Mouse (Mus musculus) cerebellum, adult 11 months (tissue): ENCODE results near the gene Scube3.

Experiments used
- DNase-seq: peaks from one replicate; pipeline ENCODE4 v3.0.0; 2022

Gene Scube3

GRCm38 (mm10) chr17:28135496-28135895 is 6.4 kb upstream of the Scube3 start:
- no peak for DNase-seq

GRCm38 (mm10) chr17:28136266-28136665 is 5.7 kb upstream of the Scube3 start:
- DNase-seq, result no peak

GRCm38 (mm10) chr17:28138013-28138412 is 3.9 kb upstream of the Scube3 start:
- DNase-seq, result no peak

- DNase-seq, result no peak
These were observed 3.3 kb upstream of the Scube3 start for GRCm38 (mm10) chr17:28138685-28139084.

GRCm38 (mm10) chr17:28140431-28141204 is 1.3 kb upstream of the Scube3 start:
- no peak for DNase-seq

GRCm38 (mm10) chr17:28141205-28141650 is 713 bp upstream of the Scube3 start:
- no peak for DNase-seq

- no peak for DNase-seq
These were observed 1.0 kb downstream of the Scube3 start for GRCm38 (mm10) chr17:28142700-28143610.

- no peak for DNase-seq
These were observed 1.8 kb downstream of the Scube3 start for GRCm38 (mm10) chr17:28143751-28144150.

- DNase-seq, result no peak
These were observed 2.3 kb downstream of the Scube3 start for GRCm38 (mm10) chr17:28144241-28144640.

GRCm38 (mm10) chr17:28148288-28148687 is 6.3 kb downstream of the Scube3 start:
- DNase-seq, result peak; percentile 24

GRCm38 (mm10) chr17:28149734-28150133 is 7.8 kb downstream of the Scube3 start:
- DNase-seq, result no peak

GRCm38 (mm10) chr17:28150456-28150855 is 8.5 kb downstream of the Scube3 start:
- no peak for DNase-seq

GRCm38 (mm10) chr17:28153095-28153494 is 11.2 kb downstream of the Scube3 start:
- no peak for DNase-seq

GRCm38 (mm10) chr17:28154970-28155369 is 13.0 kb downstream of the Scube3 start:
- DNase-seq, result no peak

GRCm38 (mm10) chr17:28160361-28160760 is 18.4 kb downstream of the Scube3 start:
- no peak for DNase-seq

- no peak for DNase-seq
These were observed 19.5 kb downstream of the Scube3 start for GRCm38 (mm10) chr17:28161310-28161881.

GRCm38 (mm10) chr17:28163666-28164065 is 21.7 kb downstream of the Scube3 start:
- peak; percentile 73 for DNase-seq

GRCm38 (mm10) chr17:28170460-28171305 is 28.7 kb downstream of the Scube3 start:
- no peak for DNase-seq

- no peak for DNase-seq
These were observed 30.7 kb downstream of the Scube3 start for GRCm38 (mm10) chr17:28172690-28173089.

- DNase-seq, result peak; percentile 91
These were observed 35.0 kb downstream of the Scube3 start, which contains the start of gene Zfp523 for GRCm38 (mm10) chr17:28176775-28177539. Zfp523 (plus strand) TSS chr17:28177129.

- DNase-seq, result no peak
These were observed 35.7 kb downstream of the Scube3 start for GRCm38 (mm10) chr17:28177540-28178046.
